Comparison of ENCODE assay signal across 9 mouse cellular contexts in the genomic region with DNA sequence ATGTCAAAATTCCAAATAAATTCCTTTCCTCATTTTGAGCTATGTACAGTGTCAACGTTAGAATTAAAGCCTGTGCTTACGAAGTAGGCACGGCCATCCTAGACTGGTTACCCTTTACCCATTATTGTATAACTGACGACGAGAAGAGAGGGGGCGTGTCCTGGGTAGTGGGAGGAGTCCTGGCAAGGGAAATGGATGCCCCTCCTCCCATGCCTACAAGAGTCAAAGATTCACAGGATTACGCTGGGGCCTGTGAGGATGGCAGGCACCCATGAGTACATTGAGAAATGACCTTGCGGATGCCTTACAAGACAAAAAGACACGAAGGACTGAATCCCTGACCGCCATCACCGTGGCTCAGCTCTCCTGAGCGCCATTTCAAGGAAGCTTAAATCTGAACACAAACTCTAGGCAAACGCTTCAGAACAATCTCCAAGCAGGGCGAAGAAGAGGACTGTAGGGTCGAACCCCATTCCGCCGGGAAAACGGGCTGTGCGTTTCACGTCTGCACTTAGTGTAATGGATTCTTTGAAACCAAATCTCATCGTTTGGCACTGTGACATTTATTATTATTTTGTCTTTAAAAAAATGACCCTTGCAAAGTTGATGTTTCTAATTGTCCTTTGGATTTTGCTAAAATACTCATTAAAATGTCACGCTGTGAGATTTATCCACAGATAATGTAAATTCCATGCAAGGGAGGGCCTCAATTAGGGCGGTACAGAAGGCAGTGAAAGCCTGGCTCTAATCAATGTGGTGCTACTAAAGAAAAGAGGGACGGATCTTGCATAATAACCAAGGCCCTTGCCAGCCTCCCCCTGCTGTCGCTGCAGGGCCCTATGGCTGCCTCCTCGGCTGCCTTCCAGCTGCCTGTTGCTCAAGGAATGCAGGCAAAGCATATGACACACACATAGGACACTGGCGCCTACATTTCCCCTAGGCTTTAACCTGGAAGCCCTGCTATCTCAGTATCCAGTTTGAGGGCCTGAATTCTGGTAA.
A peak's percentile ranks its signal among the peaks of the same experiment; 100 is the strongest.
DNase-seq lines count a peak whose midpoint lies in the region; ATAC-seq lines count a peak whose summit lies in the region.
"Had no signal": no experiment of that assay in that cellular context is flagged by ENCODE, and none has a peak within 500 bp of the region (broad histone marks: within the 10 kb centered on the region; RNA-seq: fewer than 3 reads in every experiment).

No protein-coding gene starts in this region.

- DNase-seq in embryo, embryonic 10 days (ENCODE audit: low spot score): peak; percentile 33
- no peak for DNase-seq in embryo, embryonic 9.5 days (ENCODE audit: extremely low spot score)
- DNase-seq in adrenal gland, postnatal 36 days: peak; percentile 36 to 55
- DNase-seq in forebrain, embryonic 14.5 days (ENCODE audit: low spot score): peak; percentile 95
- DNase-seq in heart, adult 8-10 months (ENCODE audit: low spot score): no peak
- no peak for DNase-seq in thymus, postnatal 0 days (ENCODE audit: low spot score)
- DNase-seq: heart, postnatal 14 days had no signal

- no peak overlapping the region for H3K27ac ChIP-seq in forebrain, embryonic 14.5 days (ENCODE audit: low read depth, low read length)

- 18% methylated on average over 27 of the region's 27 CpGs for WGBS in forebrain, embryonic 14.5 days

- H3K9ac ChIP-seq in forebrain, embryonic 14.5 days (ENCODE audit: low read length): no peak overlapping the region

- peak overlapping the region; percentile 18; the same call in 1 of the 2 replicates for H3K4me2 ChIP-seq in forebrain, embryonic 14.5 days (ENCODE audit: low read length)

- H3K4me1 ChIP-seq in forebrain, embryonic 14.5 days (ENCODE audit: control insufficient read depth, insufficient read depth, low read length): peaks cover 7% of the 10 kb centered on the region

- H3K9me3 ChIP-seq in forebrain, embryonic 14.5 days (replicated peaks; ENCODE audit: control insufficient read depth, low read length): no peaks in the 10 kb centered on the region

- H3K36me3 ChIP-seq in forebrain, embryonic 14.5 days (ENCODE audit: control insufficient read depth, insufficient read depth, low read length): no peaks in the 10 kb centered on the region

- H3K4me3 ChIP-seq in forebrain, embryonic 14.5 days (ENCODE audit: low read depth, low read length): no peak overlapping the region

- H3K27me3 ChIP-seq in forebrain, embryonic 14.5 days (replicated peaks; ENCODE audit: control insufficient read depth, insufficient read depth, low read length): no peaks in the 10 kb centered on the region

- peak; percentile 96 for ATAC-seq in forebrain, embryonic 14.5 days
- ATAC-seq in megakaryocyte progenitor cell, adult 5-6 weeks (replicated peaks; ENCODE audit: poor library complexity): peak; percentile 29; the same call in 1 of the 2 replicates
- no peak for ATAC-seq in inflammation-experienced regulatory T-cells, adult 6 months

Comparison
In these comparisons a context has a peak if more than half of its experiments do, and no peak if none do; other contexts are left out.
1. DNase-seq: peak in embryo, embryonic 10 days (single experiment), adrenal gland, postnatal 36 days (2 of 2) and forebrain, embryonic 14.5 days (single experiment); none in embryo, embryonic 9.5 days (single experiment), heart, adult 8-10 months (single experiment) and thymus, postnatal 0 days (single experiment).